Mouse (Mus musculus) limb, embryonic 12.5 days (tissue): ENCODE results near the gene C5ar2. TPM values are rescaled to one million over a fixed set of nuclear protein-coding genes. Genes with fewer than 3 reads are reported as not detected.
A peak's percentile ranks its signal among the peaks of the same experiment; 100 is the strongest.

ENCODE experiments used
- ATAC-seq: fragments of 200-750 bp; cut with Nextera tagmentation; 2 replicates; pipeline ENCODE4 v1.8.0; 2017; ENCODE audit warnings: low read depth, moderate TSS enrichment; ENCODE audit not compliant: insufficient number of reproducible peaks, insufficient read depth, low FRiP score, low TSS enrichment
- H3K27ac ChIP-seq: fragments of 300-500 bp; sonication (generic); 2 replicates; pipeline ENCODE4 v1.5.1; 2016; ENCODE audit warnings: mild to moderate bottlenecking, moderate library complexity
- H3K27me3 ChIP-seq: fragments of 300-500 bp; sonication (generic); 2 replicates; pipeline ENCODE4 v1.6.1; 2016; ENCODE audit warnings: mild to moderate bottlenecking, moderate library complexity
- H3K36me3 ChIP-seq: fragments of 300-500 bp; sonication (generic); 2 replicates; pipeline ENCODE4 v1.6.1; 2016; ENCODE audit warnings: mild to moderate bottlenecking, moderate library complexity
- H3K4me1 ChIP-seq: fragments of 300-500 bp; sonication (generic); replicated peaks from 2 replicates; pipeline ENCODE4 v1.6.1; 2016
- H3K4me2 ChIP-seq: fragments of 300-500 bp; sonication (generic); 2 replicates; pipeline ENCODE4 v1.6.1; 2016; ENCODE audit warnings: mild to moderate bottlenecking, moderate library complexity
- H3K4me3 ChIP-seq: fragments of 300-500 bp; sonication (generic); replicated peaks from 2 replicates; pipeline ENCODE4 v1.5.1; 2016; ENCODE audit warnings: mild to moderate bottlenecking
- H3K9ac ChIP-seq: fragments of 300-500 bp; sonication (generic); replicated peaks from 2 replicates; pipeline ENCODE4 v1.6.1; 2016; ENCODE audit warnings: mild to moderate bottlenecking, moderate library complexity
- H3K9me3 ChIP-seq: fragments of 300-500 bp; sonication (generic); 2 replicates; pipeline ENCODE4 v1.6.1; 2016; ENCODE audit warnings: mild to moderate bottlenecking, moderate library complexity
- WGBS: fragments of 180-500 bp; shearing (Covaris S2); methylation state at CpG from one replicate; pipeline ENCODE4 v1.1.7; 2016; 5-methylcytosine and 5-hydroxymethylcytosine counted together
- polyA plus RNA-seq: library from polyadenylated mRNA; unstranded; fragments of >200 nt; fragmentation: Nextera tagmentation; extraction: Ambion mirVana; gene quantifications from 2 replicates; pipeline ENCODE4 v1.2.1, GENCODE M21; 2016

The C5ar2 gene
- 0.10 TPM in 1 of 2 replicates, not detected in the other for polyA plus RNA-seq

- H3K9ac ChIP-seq = no peak within 1 kb of the TSS
- no peaks in the 10 kb centered on the region for H3K4me1 ChIP-seq
- H3K27ac ChIP-seq = no peak within 1 kb of the TSS
- 74% methylated on average over 5 of the region's 5 CpGs for WGBS
- no peak within 1 kb of the TSS for H3K4me2 ChIP-seq
- H3K36me3 ChIP-seq = no peaks in the 10 kb centered on the region
- H3K27me3 ChIP-seq = no peaks in the 10 kb centered on the region; the same call in 1 of the 2 replicates
- H3K9me3 ChIP-seq = no peaks in the 10 kb centered on the region
- no peak for ATAC-seq
- no peak within 1 kb of the TSS for H3K4me3 ChIP-seq
These were observed at the start of gene C5ar2 for GRCm38 (mm10) chr7:16244067-16244466. C5ar2 (minus strand) TSS chr7:16244154.

GRCm38 (mm10) chr7:16287791-16288190 lies 43.8 kb upstream of the C5ar2 start:
- H3K4me1 ChIP-seq = peaks cover 11% of the 10 kb centered on the region
- 75% methylated on average over 1 of the region's 1 CpGs for WGBS
- ATAC-seq = no peak

GRCm38 (mm10) chr7:16287016-16287415 lies 43.1 kb upstream of the C5ar2 start:
- no peak for ATAC-seq
- H3K27me3 ChIP-seq = no peaks in the 10 kb centered on the region
- H3K4me1 ChIP-seq = peaks cover 11% of the 10 kb centered on the region
- H3K9me3 ChIP-seq = no peaks in the 10 kb centered on the region
- 84% methylated on average over 2 of the region's 2 CpGs for WGBS
- peak overlapping the region; percentile 70; the same call in 1 of the 2 replicates for H3K9ac ChIP-seq
- peak overlapping the region; percentile 62 for H3K4me2 ChIP-seq
- peak overlapping the region; percentile 60 for H3K4me3 ChIP-seq
- H3K36me3 ChIP-seq = peaks cover 24% of the 10 kb centered on the region
- H3K27ac ChIP-seq = peak overlapping the region; percentile 94

More at GRCm38 (mm10) chr7:16287791-16288190, 43.8 kb upstream of the C5ar2 start:
- Histone ChIP-seq H3K4me3 (no peak overlapping the region), H3K9ac (no peak overlapping the region), H3K36me3 (peaks cover 17% of the 10 kb centered on the region), H3K9me3 (no peaks in the 10 kb centered on the region), H3K27ac (no peak overlapping the region), H3K27me3 (no peaks in the 10 kb centered on the region), H3K4me2 (no peak overlapping the region)

DNA sequence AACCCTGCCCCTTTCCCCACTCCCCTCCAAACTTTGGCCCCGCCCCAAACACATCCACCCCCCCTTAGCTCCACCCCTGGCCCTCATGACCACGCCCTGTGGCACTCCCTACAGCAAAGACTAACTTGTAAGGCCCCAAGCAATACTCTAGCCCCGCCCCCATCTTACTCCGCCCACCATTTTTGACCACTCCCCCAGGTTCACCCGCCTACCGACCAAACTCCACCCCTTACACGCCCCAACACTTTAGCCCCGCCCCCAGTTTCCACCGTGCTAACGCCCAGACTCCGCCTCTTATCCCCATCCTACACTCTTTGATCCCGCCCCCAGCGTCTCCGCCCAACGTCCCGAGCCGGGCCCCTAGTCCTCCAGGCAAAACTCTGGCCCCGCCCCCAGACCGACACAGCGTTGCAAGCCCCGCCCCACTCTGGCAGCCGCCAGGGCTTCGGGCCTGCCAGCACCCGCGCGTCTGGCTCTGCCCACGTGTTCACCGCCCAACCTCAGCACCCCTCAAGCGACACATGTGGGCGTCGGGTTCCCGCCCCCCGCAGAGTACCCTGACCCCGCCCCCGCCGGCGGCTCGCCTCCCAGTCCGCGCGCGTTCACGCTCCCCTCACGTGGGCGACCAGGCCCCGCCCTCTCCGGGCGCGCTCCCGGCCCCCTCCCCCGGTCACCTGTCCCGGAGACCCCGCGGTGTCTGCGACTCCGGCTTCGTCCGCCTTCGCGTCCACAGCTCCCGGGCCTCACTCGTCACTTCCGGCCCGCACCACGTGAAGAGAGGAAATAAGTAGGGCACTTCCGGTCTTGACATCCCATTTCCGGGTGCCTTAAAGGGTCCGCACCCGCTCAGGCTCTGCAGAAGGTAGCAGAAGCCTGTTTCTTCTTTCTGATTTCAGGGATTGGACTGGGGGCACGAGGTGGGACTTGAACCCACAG lies 42.3 kb upstream of the C5ar2 start, which contains the start of gene Ccdc9:
Gene Ccdc9 (minus strand): TSS at position 770 of the 936 bp plus-strand sequence.
- Histone ChIP-seq H3K27me3 (no peaks in the 10 kb centered on the region), H3K4me1 (peaks cover 11% of the 10 kb centered on the region), H3K36me3 (peaks cover 32% of the 10 kb centered on the region), H3K9me3 (no peaks in the 10 kb centered on the region), H3K9ac (peak within 1 kb of the TSS; percentile 70), H3K4me2 (peak within 1 kb of the TSS; percentile 62), H3K27ac (peak within 1 kb of the TSS; percentile 94), H3K4me3 (peak within 1 kb of the TSS; percentile 60)
- WGBS = 1% methylated on average over 70 of the region's 70 CpGs
- peak; percentile 90 for ATAC-seq

DNA sequence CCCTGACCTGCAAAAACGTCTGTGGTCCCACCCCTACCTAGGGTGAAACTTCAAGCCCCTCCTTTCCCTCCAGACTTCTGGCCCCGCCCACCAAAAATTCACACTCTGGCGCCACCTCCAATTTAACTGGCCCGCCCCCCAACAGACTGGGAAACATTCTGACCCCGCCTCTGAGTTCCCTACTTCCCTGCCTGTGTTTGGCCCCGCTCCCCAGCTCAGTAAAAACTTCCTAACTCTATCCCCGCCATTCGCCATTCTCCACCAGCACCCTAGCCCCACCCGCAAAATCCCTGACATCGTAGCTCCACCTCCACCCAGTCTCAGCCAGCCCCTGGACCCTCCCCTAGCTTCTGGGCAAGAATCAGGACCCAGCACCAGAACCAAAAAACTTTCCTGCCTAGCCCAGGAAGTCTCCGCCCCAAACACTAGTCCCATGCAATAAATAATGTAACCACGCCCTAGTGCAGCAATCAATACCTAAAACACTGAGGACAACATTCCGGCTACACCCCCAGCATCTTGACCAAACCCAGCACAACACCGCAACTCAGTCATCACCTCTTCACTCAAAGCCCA lies 41.6 kb upstream of the C5ar2 start:
- Histone ChIP-seq H3K9ac (0 out of 2 replicates have a peak overlapping the region, but pooled peaks have one; percentile 23), H3K27me3 (no peaks in the 10 kb centered on the region), H3K36me3 (peaks cover 39% of the 10 kb centered on the region), H3K9me3 (no peaks in the 10 kb centered on the region), H3K27ac (peak overlapping the region; percentile 73), H3K4me2 (peak overlapping the region; percentile 62), H3K4me3 (peak overlapping the region; percentile 60), H3K4me1 (peaks cover 11% of the 10 kb centered on the region)
- peak; percentile 45 for ATAC-seq
- WGBS = 1% methylated on average over 14 of the region's 14 CpGs

GRCm38 (mm10) chr7:16284904-16285303 lies 41.0 kb upstream of the C5ar2 start:
- WGBS = 68% methylated on average over 9 of the region's 9 CpGs
- Histone ChIP-seq H3K4me1 (peaks cover 11% of the 10 kb centered on the region), H3K4me2 (peak overlapping the region; percentile 62), H3K27ac (peak overlapping the region; percentile 73; the same call in 1 of the 2 replicates), H3K9ac (no peak overlapping the region), H3K36me3 (peaks cover 45% of the 10 kb centered on the region), H3K4me3 (peak overlapping the region; percentile 60), H3K9me3 (no peaks in the 10 kb centered on the region), H3K27me3 (no peaks in the 10 kb centered on the region)
- ATAC-seq = no peak

GRCm38 (mm10) chr7:16284001-16284400 lies 40.0 kb upstream of the C5ar2 start:
- WGBS = 92% methylated on average over 8 of the region's 8 CpGs
- Histone ChIP-seq H3K9me3 (no peaks in the 10 kb centered on the region), H3K36me3 (peaks cover 53% of the 10 kb centered on the region), H3K27ac (no peak overlapping the region), H3K4me3 (no peak overlapping the region), H3K9ac (no peak overlapping the region), H3K4me2 (no peak overlapping the region), H3K4me1 (peaks cover 11% of the 10 kb centered on the region), H3K27me3 (no peaks in the 10 kb centered on the region)
- ATAC-seq = no peak

DNA sequence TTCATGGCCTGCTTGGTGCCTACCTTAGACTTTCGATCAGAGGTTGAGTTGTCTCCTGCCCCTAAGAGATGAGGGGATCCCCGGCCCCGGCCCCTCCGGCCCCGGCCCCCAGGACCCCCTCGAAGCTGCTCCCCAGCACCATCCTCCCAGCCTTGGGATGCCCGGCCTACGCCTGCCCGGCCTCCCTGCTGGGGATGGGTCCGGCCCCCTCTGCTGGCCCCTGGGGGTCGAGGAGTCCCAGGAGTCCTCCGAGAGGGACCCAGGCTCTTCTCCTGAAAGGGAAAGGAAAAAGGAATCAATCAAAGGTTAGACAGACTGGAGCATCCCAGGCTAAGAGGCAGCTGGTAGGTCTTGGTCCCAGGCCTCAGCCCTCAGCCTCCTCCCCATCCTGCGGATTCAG lies 38.4 kb upstream of the C5ar2 start:
- 90% methylated on average over 13 of the region's 13 CpGs for WGBS
- Histone ChIP-seq H3K4me3 (no peak overlapping the region), H3K36me3 (peaks cover 68% of the 10 kb centered on the region), H3K9ac (no peak overlapping the region), H3K4me2 (no peak overlapping the region), H3K27me3 (no peaks in the 10 kb centered on the region), H3K27ac (no peak overlapping the region), H3K4me1 (peaks cover 11% of the 10 kb centered on the region), H3K9me3 (no peaks in the 10 kb centered on the region)
- no peak for ATAC-seq

DNA sequence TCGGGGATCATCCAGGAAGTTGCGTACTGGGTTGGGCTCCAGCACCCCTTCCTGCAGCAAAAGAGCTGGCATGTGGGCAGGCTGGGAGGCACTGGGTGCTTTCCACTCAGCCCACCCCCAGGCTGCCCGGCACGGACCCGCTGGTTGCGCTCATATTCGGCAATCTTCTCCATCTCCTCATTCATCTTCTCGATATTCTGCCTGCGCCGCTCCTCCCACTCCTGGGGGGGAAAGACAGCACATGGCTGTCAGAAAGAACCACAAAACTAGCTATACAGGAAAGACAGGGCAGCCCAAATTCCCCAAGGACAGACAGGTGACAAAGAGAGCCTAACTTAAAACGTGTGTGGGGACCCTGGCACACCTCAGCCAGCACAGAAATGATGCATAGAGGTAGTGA lies 36.8 kb upstream of the C5ar2 start:
- no peak for ATAC-seq

DNA sequence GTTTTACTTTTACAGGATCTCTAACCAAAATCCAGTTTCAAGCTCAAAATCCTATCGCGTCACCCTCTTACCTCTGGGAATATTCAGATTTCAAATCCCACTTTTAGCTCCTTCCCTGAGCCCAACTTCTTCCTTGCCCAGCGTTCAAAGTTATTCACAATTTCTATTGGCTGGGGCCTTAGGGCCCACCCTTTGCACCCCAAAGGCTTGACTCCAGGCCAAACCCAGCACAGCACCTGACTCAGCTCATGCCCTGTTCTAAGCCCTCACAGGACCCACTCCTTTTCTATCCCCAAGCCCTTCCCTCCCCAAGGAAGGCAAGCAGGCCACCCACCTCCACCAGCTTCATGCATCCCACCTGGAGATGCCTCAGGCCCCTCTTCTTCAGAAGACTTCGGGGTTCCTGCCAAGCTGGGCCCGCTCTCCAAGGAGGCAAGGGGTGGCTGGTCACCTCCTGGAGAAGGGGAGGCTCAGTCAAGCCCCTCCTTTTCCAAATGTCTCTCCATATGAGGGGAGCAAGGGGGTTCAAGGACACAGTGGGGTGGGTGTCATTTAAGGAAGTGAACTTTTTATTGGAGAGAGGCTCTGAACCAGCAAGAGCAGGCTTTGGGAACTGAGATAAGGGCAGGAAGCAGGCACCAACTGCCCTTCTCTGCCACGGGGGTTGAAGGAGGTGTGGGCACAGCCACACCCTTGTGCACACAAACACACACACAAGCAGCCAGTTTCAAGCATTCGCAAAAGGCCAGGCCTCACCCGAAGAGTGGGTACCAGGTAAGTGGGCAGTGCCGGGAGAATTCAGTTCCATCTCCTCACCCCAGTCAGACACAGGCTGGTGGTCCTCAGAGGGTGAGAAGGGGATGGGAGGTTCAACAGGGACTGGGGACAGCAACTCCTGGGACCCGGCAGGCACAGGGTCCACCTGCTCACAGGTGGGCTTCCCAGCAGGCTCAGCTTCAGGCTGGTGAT lies 31.3 kb upstream of the C5ar2 start:
- Histone ChIP-seq H3K4me1 (peaks cover 22% of the 10 kb centered on the region), H3K27me3 (peaks cover 9% of the 10 kb centered on the region), H3K4me3 (no peak overlapping the region), H3K4me2 (no peak overlapping the region), H3K9ac (no peak overlapping the region), H3K36me3 (peaks cover 50% of the 10 kb centered on the region), H3K27ac (no peak overlapping the region), H3K9me3 (no peaks in the 10 kb centered on the region)
- 86% methylated on average over 10 of the region's 10 CpGs for WGBS
- no peak for ATAC-seq

More for the DNA sequence above, 36.8 kb upstream of the C5ar2 start:
- Histone ChIP-seq H3K27me3 (no peaks in the 10 kb centered on the region), H3K4me2 (no peak overlapping the region), H3K9ac (no peak overlapping the region), H3K9me3 (no peaks in the 10 kb centered on the region), H3K27ac (no peak overlapping the region), H3K4me3 (no peak overlapping the region), H3K36me3 (peaks cover 84% of the 10 kb centered on the region), H3K4me1 (peaks cover 10% of the 10 kb centered on the region)
- 85% methylated on average over 11 of the region's 11 CpGs for whole genome bisulfite sequencing
